Mouse (Mus musculus): ENCODE results near the gene Gdnf. TPM values are rescaled to one million over a fixed set of nuclear protein-coding genes. Genes with fewer than 3 reads are reported as not detected.

The Gdnf gene
- total and polyA plus RNA-seq, 3 experiments = not detected

DNA sequence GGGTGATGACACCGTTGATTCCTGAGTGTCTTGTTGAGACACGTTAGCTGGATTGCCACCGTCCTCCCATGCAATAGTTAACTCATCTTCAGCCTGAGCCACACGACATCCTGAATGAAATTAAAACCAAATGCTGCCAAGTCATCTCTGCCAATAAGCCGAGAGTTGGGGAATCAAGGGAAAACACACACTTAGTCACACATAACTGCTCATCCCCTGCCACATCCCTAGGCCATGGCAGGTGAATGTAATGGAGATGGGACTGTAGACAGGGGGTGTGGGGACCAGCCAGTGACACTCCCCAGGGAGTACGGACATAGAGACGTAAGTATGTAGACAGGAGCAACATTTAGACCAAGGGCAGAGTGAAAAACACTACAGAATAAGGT lies 28.3 kb downstream of the Gdnf start:
- Histone ChIP-seq H3K9me3 (replicated peaks; ENCODE audit: insufficient read depth, low read length) (no peaks in the 10 kb centered on the region), H3K36me3 (ENCODE audit: control insufficient read depth in 1 of 2, insufficient read depth in 2 of 2, low read length in 2 of 2) (no peaks in the 10 kb centered on the region), H3K4me3 (ENCODE audit: control insufficient read depth in 1 of 2, insufficient read depth in 1 of 2, low read depth in 2 of 2, low read length in 2 of 2) (no peak overlapping the region), H3K4me1 (ENCODE audit: control insufficient read depth in 1 of 2, insufficient read depth in 2 of 2, low read length in 2 of 2) (no peaks in the 10 kb centered on the region), H3K79me2 (ENCODE audit: control insufficient read depth, insufficient read depth, low read length, poor library complexity) (no peaks in the 10 kb centered on the region), H3K9ac (ENCODE audit: control insufficient read depth, low read depth, low read length, poor library complexity, severe bottlenecking) (no peak overlapping the region), H3K27ac (ENCODE audit: control insufficient read depth, low read depth, low read length) (no peak overlapping the region), H3K27me3 (ENCODE audit: control insufficient read depth in 1 of 2, insufficient read depth in 2 of 2, low read length in 2 of 2) (no peaks in the 10 kb centered on the region; a peak in 1 of 4 replicates)
- DNase-seq (ENCODE audit: low read depth, low spot score) = no peak
- TF ChIP-seq NRF1 (IDR thresholded peaks at IDR 0.05; ENCODE audit: insufficient read depth, low read depth, low read length, poor library complexity, severe bottlenecking) (no peak), UBTF (IDR thresholded peaks at IDR 0.05; ENCODE audit: borderline replicate concordance, insufficient read depth, low read depth, low read length) (no peak), NELFE (IDR thresholded peaks at IDR 0.05; ENCODE audit: low read depth, low read length) (no peak), SMC3 (IDR thresholded peaks at IDR 0.05; ENCODE audit: low read depth, low read length) (no peak), USF2 (IDR thresholded peaks at IDR 0.05; ENCODE audit: borderline replicate concordance in 1 of 2, insufficient read depth in 1 of 2, low read depth in 1 of 2, low read length in 2 of 2) (no peak), MEF2A (IDR thresholded peaks at IDR 0.05; ENCODE audit: extremely low read depth, insufficient replicate concordance, low read depth, low read length, poor library complexity, severe bottlenecking) (no peak), ETS1 (IDR thresholded peaks at IDR 0.05; ENCODE audit: low read depth, low read length) (no peak)

DNA sequence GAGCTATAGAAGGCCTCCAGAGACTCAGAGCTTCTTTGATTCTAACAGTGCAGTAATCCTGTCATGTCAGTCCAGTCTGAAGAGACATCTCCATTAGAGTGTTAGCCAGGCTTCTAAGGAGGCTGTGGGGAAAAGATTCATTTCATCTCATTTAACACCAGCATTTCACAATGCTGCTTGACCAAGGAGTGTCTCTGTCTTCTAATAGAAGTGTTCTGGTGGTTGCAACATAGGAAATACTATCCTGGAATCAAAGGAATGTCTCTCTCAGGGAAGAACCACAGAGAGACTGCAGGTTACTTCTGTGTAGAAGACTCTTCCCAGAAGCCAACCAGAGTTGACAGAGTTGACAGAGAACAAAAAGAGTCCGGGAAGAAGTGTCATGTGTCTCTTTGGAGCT lies 31.0 kb downstream of the Gdnf start:
- Histone ChIP-seq H3K36me3 (ENCODE audit: control insufficient read depth in 1 of 2, insufficient read depth in 2 of 2, low read length in 2 of 2) (no peaks in the 10 kb centered on the region), H3K27ac (ENCODE audit: control insufficient read depth, low read depth, low read length) (no peak overlapping the region), H3K9me3 (replicated peaks; ENCODE audit: insufficient read depth, low read length) (no peaks in the 10 kb centered on the region), H3K4me3 (ENCODE audit: control insufficient read depth in 1 of 2, insufficient read depth in 1 of 2, low read depth in 2 of 2, low read length in 2 of 2) (no peak overlapping the region), H3K27me3 (ENCODE audit: control insufficient read depth in 1 of 2, insufficient read depth in 2 of 2, low read length in 2 of 2) (no peaks in the 10 kb centered on the region; a peak in 1 of 4 replicates), H3K4me1 (ENCODE audit: control insufficient read depth in 1 of 2, insufficient read depth in 2 of 2, low read length in 2 of 2) (no peaks in the 10 kb centered on the region), H3K79me2 (ENCODE audit: control insufficient read depth, insufficient read depth, low read length, poor library complexity) (no peaks in the 10 kb centered on the region), H3K9ac (ENCODE audit: control insufficient read depth, low read depth, low read length, poor library complexity, severe bottlenecking) (no peak overlapping the region)
- no peak for DNase-seq (ENCODE audit: low read depth, low spot score)
- TF ChIP-seq RCOR1 (IDR thresholded peaks at IDR 0.05; ENCODE audit: low read depth, low read length) (no peak), MXI1 (IDR thresholded peaks at IDR 0.05; ENCODE audit: low read depth, low read length) (no peak), USF2 (IDR thresholded peaks at IDR 0.05; ENCODE audit: borderline replicate concordance in 1 of 2, insufficient read depth in 1 of 2, low read depth in 1 of 2, low read length in 2 of 2) (no peak), TBP (IDR thresholded peaks at IDR 0.05; ENCODE audit: low read depth, low read length) (no peak), HCFC1 (IDR thresholded peaks at IDR 0.05; ENCODE audit: low read depth, low read length) (no peak), MAX (IDR thresholded peaks at IDR 0.05; ENCODE audit: low read length) (no peak), NRF1 (IDR thresholded peaks at IDR 0.05; ENCODE audit: insufficient read depth, low read depth, low read length, poor library complexity, severe bottlenecking) (no peak)

DNA sequence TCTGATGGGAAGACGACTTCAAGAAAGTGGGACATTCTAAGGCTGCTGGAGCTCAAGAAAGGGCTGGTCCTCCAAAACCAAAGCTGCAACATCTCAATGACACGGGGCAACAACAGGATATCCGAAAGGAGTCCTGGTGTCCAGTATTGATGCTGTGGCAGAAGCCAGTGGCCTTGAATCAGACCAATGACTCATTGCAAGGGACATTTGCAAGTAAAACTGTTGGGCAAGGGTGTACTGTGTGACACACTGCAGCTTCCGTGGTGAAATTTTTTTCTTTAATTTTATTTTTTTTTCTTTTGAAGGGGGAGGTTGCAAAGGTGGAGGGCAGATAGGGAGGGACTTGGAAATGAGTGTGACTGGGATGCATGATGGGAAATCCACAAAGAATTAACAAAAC lies 31.8 kb downstream of the Gdnf start:
- no peaks in the 10 kb centered on the region for H3K9me3 ChIP-seq (replicated peaks; ENCODE audit: insufficient read depth, low read length)
- no peaks in the 10 kb centered on the region for H3K79me2 ChIP-seq (ENCODE audit: control insufficient read depth, insufficient read depth, low read length, poor library complexity)
- TF ChIP-seq MEF2A (IDR thresholded peaks at IDR 0.05; ENCODE audit: extremely low read depth, insufficient replicate concordance, low read depth, low read length, poor library complexity, severe bottlenecking) = no peak
- TF ChIP-seq UBTF (IDR thresholded peaks at IDR 0.05; ENCODE audit: borderline replicate concordance, insufficient read depth, low read depth, low read length) = no peak
- no peak for TF ChIP-seq RAD21 (IDR thresholded peaks at IDR 0.05; ENCODE audit: low read depth, low read length)
- no peak for TF ChIP-seq E2F4 (IDR thresholded peaks at IDR 0.05; ENCODE audit: borderline replicate concordance, low read depth, low read length)
- TF ChIP-seq MYB (IDR thresholded peaks at IDR 0.05; ENCODE audit: low read depth, low read length) = no peak
- TF ChIP-seq GATA1 (IDR thresholded peaks at IDR 0.05; ENCODE audit: low read depth, low read length) = no peak
- no peak for TF ChIP-seq SIN3A (IDR thresholded peaks at IDR 0.05; ENCODE audit: low read length)
- TF ChIP-seq ZMIZ1 (IDR thresholded peaks at IDR 0.05; ENCODE audit: low read depth, low read length) = no peak
- no peak for TF ChIP-seq POLR2A (IDR thresholded peaks at IDR 0.05; ENCODE audit: control insufficient read depth in 1 of 2, insufficient read depth in 1 of 2, low read depth in 1 of 2, low read length in 2 of 2, poor library complexity in 1 of 2)
- no peak for TF ChIP-seq POLR2AphosphoS2 (IDR thresholded peaks at IDR 0.05; ENCODE audit: low read length)
- TF ChIP-seq USF2 (IDR thresholded peaks at IDR 0.05; ENCODE audit: borderline replicate concordance in 1 of 2, insufficient read depth in 1 of 2, low read depth in 1 of 2, low read length in 2 of 2) = no peak
- TF ChIP-seq BHLHE40 (IDR thresholded peaks at IDR 0.05; ENCODE audit: borderline replicate concordance, low read depth, low read length) = no peak
- TF ChIP-seq ZKSCAN1 (IDR thresholded peaks at IDR 0.05; ENCODE audit: low read depth, low read length) = no peak
- no peak for TF ChIP-seq TCF12 (IDR thresholded peaks at IDR 0.05; ENCODE audit: low read depth, low read length)
- no peak for TF ChIP-seq GABPA (IDR thresholded peaks at IDR 0.05; ENCODE audit: low read depth, low read length)
- no peak for TF ChIP-seq MXI1 (IDR thresholded peaks at IDR 0.05; ENCODE audit: low read depth, low read length)
- no peak for TF ChIP-seq CHD2 (IDR thresholded peaks at IDR 0.05; ENCODE audit: low read length)

More for the DNA sequence above, 31.8 kb downstream of the Gdnf start:
- no peak overlapping the region for H3K9ac ChIP-seq (ENCODE audit: control insufficient read depth, low read depth, low read length, poor library complexity, severe bottlenecking)
- H3K27ac ChIP-seq (ENCODE audit: control insufficient read depth, low read depth, low read length) = no peak overlapping the region
- DNase-seq (ENCODE audit: low read depth, low spot score) = no peak
- no peak overlapping the region for H3K4me3 ChIP-seq (ENCODE audit: control insufficient read depth in 1 of 2, insufficient read depth in 1 of 2, low read depth in 2 of 2, low read length in 2 of 2)
- H3K27me3 ChIP-seq (ENCODE audit: control insufficient read depth in 1 of 2, insufficient read depth in 2 of 2, low read length in 2 of 2) = no peaks in the 10 kb centered on the region; a peak in 1 of 4 replicates
- no peaks in the 10 kb centered on the region for H3K36me3 ChIP-seq (ENCODE audit: control insufficient read depth in 1 of 2, insufficient read depth in 2 of 2, low read length in 2 of 2)
- no peaks in the 10 kb centered on the region for H3K4me1 ChIP-seq (ENCODE audit: control insufficient read depth in 1 of 2, insufficient read depth in 2 of 2, low read length in 2 of 2)

All from MEL (cell line).